Mouse (Mus musculus): ENCODE results near the gene Col6a1.
"Not testable (repeated sequence)": the region's sequence is repeated elsewhere in the genome, so short reads cannot be mapped to it uniquely, and the experiment has no call there.

Gene Col6a1

GRCm38 (mm10) chr10:76725682-76726285 lies at the start of gene Col6a1:
Gene Col6a1 (minus strand): TSS chr10:76726168.
- DNase-seq = peak; percentile 43

DNA sequence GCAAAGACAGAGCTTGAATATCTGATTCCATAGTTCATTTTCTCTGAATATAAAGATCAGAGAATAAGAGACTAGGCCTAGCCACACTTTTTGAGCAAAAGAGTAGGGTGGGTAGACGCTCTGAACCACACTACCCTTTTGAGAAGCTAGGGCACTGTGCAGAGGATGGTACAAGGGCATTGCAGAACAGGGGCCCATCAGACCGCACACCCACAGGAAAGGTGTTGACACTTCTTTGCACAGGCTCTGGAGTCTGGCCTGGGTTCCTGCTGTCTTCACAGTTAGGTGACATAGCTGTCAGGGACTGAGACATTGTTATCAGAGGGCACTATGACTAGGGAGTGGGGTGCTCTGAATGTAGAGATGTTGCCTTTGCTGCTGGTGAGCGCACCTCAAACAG lies 45.7 kb upstream of the Col6a1 start:
- DNase-seq = no peak

DNA sequence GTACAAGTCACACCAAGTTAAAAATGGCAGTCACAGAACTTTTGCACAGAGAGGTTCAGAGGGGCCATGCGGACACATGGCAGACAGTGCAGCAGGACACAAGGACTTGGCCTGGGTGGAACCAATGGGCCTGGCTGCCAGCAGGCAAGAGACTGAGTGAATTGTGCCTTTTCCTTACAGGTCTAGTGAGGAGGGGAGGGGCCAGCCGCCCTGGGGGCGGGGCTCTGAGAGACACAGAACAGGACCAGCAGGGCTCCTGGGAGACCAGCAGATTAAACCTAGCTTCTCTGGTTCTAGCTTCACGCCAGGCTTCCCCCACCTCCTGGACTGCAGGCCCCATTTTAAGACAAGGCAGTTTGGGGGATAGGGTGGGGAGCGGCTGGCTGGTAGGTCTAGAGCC lies 45.1 kb upstream of the Col6a1 start:
- DNase-seq = no peak

GRCm38 (mm10) chr10:76769581-76769980 lies 43.6 kb upstream of the Col6a1 start:
- DNase-seq = no peak

- no peak for DNase-seq
Measured at GRCm38 (mm10) chr10:76766196-76766595, 40.2 kb upstream of the Col6a1 start.

GRCm38 (mm10) chr10:76764927-76765326 lies 39.0 kb upstream of the Col6a1 start:
- no peak for DNase-seq

DNA sequence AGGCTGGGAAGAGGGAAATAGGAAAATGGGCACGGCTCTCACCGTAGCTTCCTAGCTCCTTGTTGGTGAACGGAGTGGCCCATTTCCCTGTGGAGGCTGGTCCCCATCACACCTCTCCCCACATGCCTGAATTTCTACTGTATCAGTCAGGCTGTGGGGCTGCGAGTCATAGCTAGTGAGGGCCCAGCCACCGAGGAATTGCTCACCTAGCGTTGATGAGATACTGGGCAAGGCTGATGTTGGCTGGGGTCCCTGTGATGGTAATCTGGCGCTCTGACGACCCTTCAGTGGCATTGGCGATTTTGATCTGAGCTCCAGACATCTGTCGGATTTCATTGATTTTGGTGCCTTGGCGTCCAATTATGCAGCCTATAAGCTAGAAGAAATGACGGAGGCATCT lies 37.0 kb upstream of the Col6a1 start:
- no peak for DNase-seq

GRCm38 (mm10) chr10:76762411-76762810 lies 36.4 kb upstream of the Col6a1 start:
- no peak for DNase-seq

DNA sequence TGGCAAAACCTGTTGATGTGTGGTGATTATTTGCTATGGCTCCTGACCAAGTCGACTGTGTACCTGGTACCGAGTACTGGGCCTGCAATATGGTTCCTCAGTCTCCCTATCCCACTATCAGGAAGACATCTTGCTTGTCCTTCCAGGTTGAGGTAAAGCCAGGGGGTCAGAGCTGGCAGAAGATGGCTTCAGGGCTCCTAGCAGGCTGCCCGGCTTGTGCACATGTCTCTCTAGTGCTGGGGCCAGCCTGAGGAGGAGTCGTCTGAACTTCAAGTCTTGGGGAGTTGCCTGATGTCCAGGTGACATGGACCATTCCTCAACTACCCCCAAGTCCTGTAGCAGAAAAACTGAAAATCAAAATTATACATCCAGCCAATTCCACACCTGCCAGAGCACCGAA lies 33.9 kb upstream of the Col6a1 start:
- no peak for DNase-seq

- DNase-seq = no peak
Measured at GRCm38 (mm10) chr10:76753640-76754039, 27.7 kb upstream of the Col6a1 start.

DNA sequence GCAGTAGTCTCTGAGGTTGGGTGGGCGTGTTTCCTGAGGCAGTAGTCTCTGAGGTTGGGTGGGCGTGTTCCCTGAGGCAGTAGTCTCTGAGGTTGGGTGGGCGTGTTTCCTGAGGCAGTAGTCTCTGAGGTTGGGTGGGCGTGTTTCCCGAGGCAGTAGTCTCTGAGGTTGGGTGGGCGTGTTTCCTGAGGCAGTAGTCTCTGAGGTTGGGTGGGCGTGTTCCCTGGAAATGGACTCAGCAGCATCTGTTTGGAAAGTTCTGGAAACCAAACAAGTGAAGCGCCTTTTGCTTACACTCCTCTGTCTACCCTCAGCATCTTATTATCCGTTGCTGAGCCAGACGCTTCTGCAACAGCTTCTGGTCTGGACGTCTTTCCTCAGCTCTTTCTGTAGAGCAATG lies 18.3 kb upstream of the Col6a1 start:
- not testable (repeated sequence) for DNase-seq

DNA sequence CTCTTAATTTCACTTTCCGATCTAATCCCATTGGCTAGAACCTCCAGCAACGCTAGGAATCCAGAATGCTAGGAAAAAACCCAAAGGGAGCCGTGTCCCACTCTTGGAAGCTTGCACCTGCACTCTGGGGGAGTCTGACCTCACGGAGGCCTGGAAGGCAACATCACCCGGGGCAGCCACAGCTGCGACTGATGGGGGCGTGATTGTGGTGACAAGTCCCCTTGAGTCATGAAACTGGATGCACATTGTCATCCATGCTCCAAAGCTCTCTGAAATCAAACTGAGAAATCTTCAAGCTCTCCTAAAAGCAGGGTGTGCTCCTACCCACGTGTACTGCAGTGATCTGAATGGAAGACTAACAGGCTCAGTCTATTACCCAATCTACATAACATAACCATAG lies 10.8 kb upstream of the Col6a1 start:
- no peak for DNase-seq

DNA sequence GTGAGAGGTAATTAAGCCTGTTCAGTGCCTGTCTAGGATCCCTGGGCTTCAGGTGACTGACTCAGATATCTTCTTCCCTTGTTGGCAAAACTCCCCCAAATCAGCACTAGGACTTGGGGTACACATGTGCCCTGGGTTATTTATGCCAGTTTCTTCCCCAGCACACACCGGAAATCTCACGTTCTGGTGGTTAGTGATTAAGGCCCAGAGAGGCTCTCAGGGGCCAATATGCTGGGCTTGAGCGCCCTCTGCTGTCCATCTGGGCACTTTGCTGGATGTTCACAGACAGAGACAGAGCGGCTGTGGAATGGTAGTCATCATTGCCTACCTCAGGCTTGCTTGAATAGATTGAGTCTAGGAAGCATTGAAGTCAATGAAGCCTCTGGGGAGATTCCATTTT lies 9.0 kb upstream of the Col6a1 start:
- DNase-seq = peak; percentile 72

DNA sequence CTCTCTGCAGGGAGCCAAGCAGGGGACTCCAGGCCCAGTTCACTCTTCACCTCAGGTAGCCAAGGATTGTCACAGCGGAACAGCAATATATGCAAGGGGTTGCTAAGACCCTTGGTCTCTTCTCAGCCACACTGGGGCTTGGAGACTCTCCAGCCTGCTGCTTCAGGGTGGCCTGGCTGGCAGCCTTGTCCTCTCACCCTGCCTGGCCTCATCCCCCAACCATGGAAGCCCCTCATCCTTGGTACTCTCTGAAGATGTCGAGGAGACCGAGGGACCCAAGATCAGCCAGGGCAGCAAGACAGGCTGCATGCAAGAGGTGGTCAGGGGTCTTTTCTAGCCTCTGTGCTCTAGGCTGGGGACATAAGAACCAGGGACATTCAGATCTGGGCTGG lies 7.7 kb upstream of the Col6a1 start:
- no peak for DNase-seq

DNA sequence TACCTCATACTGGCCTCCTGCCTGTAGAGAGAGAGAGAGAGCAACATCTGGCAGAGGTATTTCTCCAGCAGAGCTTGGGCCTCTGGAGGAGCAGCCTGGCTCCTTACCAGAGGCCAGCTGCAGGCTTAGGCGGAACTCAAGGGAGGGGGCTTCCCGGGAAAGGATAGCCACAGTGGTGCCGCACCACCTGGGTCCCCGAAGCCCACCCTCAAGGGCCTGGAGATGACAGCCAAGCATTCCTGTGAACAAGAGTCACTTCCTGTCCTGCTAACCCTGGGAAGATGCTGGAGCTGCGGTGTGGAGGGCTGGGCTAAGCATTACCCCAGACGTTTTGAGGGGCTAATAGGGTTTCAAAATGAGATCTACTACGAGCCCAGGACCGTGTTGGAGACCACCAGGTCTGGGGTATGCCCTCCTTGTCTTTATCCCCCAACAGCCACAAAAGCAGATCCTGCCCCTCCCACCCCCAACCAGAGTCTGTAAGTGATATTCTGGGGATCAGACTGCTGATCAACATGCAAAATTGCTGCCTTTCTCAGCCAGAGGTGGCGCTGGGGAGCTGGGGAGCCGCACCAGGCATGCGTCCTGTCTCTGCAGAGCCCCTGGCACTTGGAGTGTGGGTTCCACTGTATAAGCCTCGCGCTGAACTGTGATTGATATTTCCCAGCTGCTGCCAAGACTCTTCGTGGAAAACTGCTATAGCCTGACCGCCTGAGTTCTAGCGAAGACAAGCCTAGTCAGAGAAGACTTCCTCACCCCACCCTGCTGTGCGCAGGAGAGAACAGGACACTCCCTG lies 7.1 kb upstream of the Col6a1 start:
- peak; percentile 74 for DNase-seq

GRCm38 (mm10) chr10:76732391-76732790 lies 6.4 kb upstream of the Col6a1 start:
- DNase-seq = no peak

GRCm38 (mm10) chr10:76731621-76732239 lies 5.8 kb upstream of the Col6a1 start:
- DNase-seq = no peak

- DNase-seq = no peak
Measured at GRCm38 (mm10) chr10:76729631-76730620, 4.0 kb upstream of the Col6a1 start.

DNA sequence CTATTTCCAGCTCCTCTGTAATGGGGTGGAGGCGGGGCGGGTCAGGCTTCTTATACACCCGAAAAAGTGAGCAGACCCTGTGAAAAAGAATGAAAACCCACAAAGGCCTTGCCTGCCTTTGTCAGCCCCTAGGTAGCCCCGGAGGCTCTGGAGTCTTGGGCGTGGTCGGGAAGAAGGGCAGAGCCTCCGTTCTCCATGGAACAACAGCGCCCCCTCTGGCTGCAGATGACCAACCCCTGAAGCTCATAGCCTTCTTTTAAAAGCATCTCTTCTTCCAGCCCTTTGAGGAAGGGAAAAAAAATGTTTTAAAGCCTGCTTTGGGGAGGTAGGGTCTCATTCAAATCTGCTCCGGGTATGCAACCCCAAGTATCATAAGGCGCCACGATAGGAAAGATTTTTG lies 2.4 kb upstream of the Col6a1 start:
- peak; percentile 74 for DNase-seq

DNA sequence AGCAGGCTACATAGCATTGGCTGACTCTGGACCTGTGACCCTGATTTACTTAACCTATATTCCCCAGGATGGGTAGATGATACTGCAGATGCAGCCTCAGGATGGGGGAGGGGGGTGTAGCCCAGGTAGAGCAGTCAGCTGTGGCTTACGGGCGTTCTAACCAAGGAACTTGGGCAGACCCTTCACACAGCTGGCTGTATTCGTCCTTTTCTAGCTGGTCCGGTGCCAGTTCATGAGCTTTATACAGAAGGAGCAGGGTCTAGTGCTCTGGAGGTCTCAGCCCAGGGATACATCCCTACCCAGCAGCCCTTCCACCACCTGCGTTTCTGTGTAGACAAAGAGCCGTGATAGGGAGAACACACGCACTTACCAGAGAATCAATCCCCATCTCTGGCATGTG lies 1.3 kb upstream of the Col6a1 start:
- DNase-seq = no peak

GRCm38 (mm10) chr10:76726866-76727265 lies 898 bp upstream of the Col6a1 start:
- DNase-seq = no peak

- DNase-seq = no peak
Measured at GRCm38 (mm10) chr10:76725097-76725496, 871 bp downstream of the Col6a1 start.

- DNase-seq = no peak
Measured at GRCm38 (mm10) chr10:76724231-76724736, 1.7 kb downstream of the Col6a1 start.

Measured in liver (tissue).